Mouse (Mus musculus): ENCODE measurements at regions not wholly inside any gene's neighbourhood (a gene's known extent, or its start where the extent isn't known, plus 50 kb on each side); places are given as distances from the start of the nearest gene placed in this dataset.

GRCm38 (mm10) chr9:61291646-61292045 is 80.5 kb upstream of the Tle3 start:
- DNase-seq (ENCODE audit: low read depth, low spot score): no peak

- no peak for DNase-seq (ENCODE audit: low read depth, low spot score)
These were observed 79.7 kb upstream of the Tle3 start for GRCm38 (mm10) chr9:61292501-61292900.

- no peak for DNase-seq (ENCODE audit: low read depth, low spot score)
These were observed 78.8 kb upstream of the Tle3 start for GRCm38 (mm10) chr9:61293223-61293985.

GRCm38 (mm10) chr9:61295001-61295400 is 77.2 kb upstream of the Tle3 start:
- no peak for DNase-seq (ENCODE audit: low read depth, low spot score)

- no peak for DNase-seq (ENCODE audit: low read depth, low spot score)
These were observed 75.7 kb upstream of the Tle3 start for GRCm38 (mm10) chr9:61296311-61296947.

GRCm38 (mm10) chr9:61297385-61297784 is 74.8 kb upstream of the Tle3 start:
- no peak for DNase-seq (ENCODE audit: low read depth, low spot score)

- no peak for DNase-seq (ENCODE audit: low read depth, low spot score)
These were observed 72.1 kb upstream of the Tle3 start for GRCm38 (mm10) chr9:61299873-61300560.

- no peak for DNase-seq (ENCODE audit: low read depth, low spot score)
These were observed 71.1 kb upstream of the Tle3 start for GRCm38 (mm10) chr9:61301070-61301469.

GRCm38 (mm10) chr9:61302724-61303123 is 69.4 kb upstream of the Tle3 start:
- DNase-seq (ENCODE audit: low read depth, low spot score): no peak

- DNase-seq (ENCODE audit: low read depth, low spot score): no peak
These were observed 65.9 kb upstream of the Tle3 start for GRCm38 (mm10) chr9:61306306-61306705.

GRCm38 (mm10) chr9:61309096-61309495 is 63.1 kb upstream of the Tle3 start:
- no peak for DNase-seq (ENCODE audit: low read depth, low spot score)

GRCm38 (mm10) chr9:61309768-61310493 is 62.2 kb upstream of the Tle3 start:
- no peak for DNase-seq (ENCODE audit: low read depth, low spot score)

- DNase-seq (ENCODE audit: low read depth, low spot score): no peak
These were observed 61.6 kb upstream of the Tle3 start for GRCm38 (mm10) chr9:61310574-61310973.

GRCm38 (mm10) chr9:61311604-61312003 is 60.6 kb upstream of the Tle3 start:
- no peak for DNase-seq (ENCODE audit: low read depth, low spot score)

GRCm38 (mm10) chr9:61314630-61315179 is 57.5 kb upstream of the Tle3 start:
- DNase-seq (ENCODE audit: low read depth, low spot score): no peak

GRCm38 (mm10) chr9:61315371-61316298 is 56.5 kb upstream of the Tle3 start:
- no peak for DNase-seq (ENCODE audit: low read depth, low spot score)

GRCm38 (mm10) chr9:61316442-61316841 is 55.7 kb upstream of the Tle3 start:
- no peak for DNase-seq (ENCODE audit: low read depth, low spot score)

GRCm38 (mm10) chr9:61319721-61320120 is 52.4 kb upstream of the Tle3 start:
- no peak for DNase-seq (ENCODE audit: low read depth, low spot score)

GRCm38 (mm10) chr9:61321314-61321713 is 50.9 kb upstream of the Tle3 start:
- DNase-seq (ENCODE audit: low read depth, low spot score): no peak

GRCm38 (mm10) chr9:61321825-61322224 is 50.3 kb upstream of the Tle3 start:
- no peak for DNase-seq (ENCODE audit: low read depth, low spot score)

- peak; percentile 22 for DNase-seq (ENCODE audit: low read depth, low spot score)
These were observed 49.8 kb upstream of the Tle3 start for GRCm38 (mm10) chr9:61322333-61322732.
